Mouse (Mus musculus) monocyte, adult 2 months (primary cell): ENCODE measurements around the gene Nbea.

Experiments used
- DNase-seq, 2 experiments: peaks; one replicate each; pipeline ENCODE4 v3.0.0; 2022; ENCODE audit warnings: low spot score in 2 of 2, low read depth in 1 of 2

The Nbea gene

GRCm38 (mm10) chr3:55835207-55835606, 348.3 kb downstream of the Nbea start:
- DNase-seq: no peak

DNA sequence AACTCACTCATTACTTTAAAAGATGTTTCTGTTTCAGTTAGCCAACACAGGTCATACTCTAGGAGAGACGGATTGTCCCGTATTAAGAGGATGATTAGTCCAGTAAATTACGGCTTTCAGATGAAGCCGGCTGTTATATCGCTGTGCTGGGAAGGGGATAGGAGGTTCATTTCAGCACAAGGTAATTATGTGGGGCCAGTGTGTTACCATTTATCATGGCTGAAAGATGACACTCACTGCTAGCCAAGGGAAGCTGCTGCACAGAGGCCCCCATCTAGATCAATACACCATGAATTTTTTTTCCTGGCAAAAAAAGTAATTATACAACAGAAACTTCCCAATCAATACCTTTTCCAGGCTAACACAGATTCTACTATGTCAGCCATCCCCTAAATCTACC, 353.3 kb downstream of the Nbea start:
- no peak for DNase-seq

GRCm38 (mm10) chr3:55828481-55829256, 354.8 kb downstream of the Nbea start:
- DNase-seq: no peak

- DNase-seq: no peak
These were observed 358.6 kb downstream of the Nbea start for GRCm38 (mm10) chr3:55824864-55825263.

DNA sequence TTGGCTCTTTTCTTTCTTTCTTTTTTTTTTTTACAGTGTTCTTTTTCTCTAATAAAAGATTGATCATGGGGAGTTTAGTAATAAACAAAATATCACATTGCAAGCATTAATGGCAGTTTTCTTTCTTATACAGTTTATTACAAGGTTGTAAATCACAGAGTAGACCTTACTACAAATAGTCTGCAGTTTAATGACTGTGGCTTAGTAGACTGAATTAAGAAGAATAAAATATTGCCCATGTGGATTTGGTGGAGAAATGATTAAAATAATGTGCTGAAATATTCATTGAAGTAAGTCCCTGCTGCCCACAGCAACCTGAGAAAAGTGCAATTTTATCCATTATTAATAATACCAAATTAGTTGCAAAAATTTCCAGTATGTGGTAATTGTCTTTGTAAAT, 363.9 kb downstream of the Nbea start:
- no peak for DNase-seq

GRCm38 (mm10) chr3:55818082-55818481, 365.4 kb downstream of the Nbea start:
- DNase-seq: no peak

DNA sequence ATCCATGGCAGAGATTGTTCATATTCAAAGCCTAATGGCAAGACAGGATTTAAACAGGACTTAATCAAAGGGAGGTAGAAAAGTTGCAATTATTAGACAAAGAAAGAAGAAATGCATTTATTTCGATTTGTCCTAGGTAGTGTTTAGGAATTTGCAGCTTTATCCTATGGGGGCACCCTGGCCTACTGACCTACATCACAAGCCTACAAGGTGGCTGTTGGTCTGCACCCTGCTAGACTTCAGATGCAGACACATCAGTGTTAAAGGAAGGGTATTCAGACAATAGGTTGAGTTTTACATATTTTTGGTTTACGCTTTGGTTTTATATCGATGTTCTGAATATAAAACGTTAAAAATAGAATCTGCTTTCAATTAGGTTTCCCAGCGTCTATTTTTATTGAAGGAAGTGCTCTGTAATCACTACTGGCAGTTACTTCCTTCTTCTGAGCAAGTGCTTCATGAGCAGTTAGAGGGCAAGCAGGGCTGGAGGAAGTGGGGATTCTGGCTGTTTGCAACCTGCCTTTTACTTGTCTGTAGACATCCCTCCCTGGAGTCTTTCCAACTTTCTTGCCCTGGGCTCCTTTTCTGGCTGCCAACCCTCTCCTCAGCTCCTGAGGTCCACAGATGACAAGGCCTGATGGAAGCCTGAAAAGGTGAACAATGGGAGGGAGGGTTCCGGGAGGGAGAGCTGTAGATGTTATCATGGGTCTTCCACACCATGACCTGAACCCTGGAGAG, 366.7 kb downstream of the Nbea start:
- DNase-seq: peak in 1 of 2 experiments; percentile 2

DNA sequence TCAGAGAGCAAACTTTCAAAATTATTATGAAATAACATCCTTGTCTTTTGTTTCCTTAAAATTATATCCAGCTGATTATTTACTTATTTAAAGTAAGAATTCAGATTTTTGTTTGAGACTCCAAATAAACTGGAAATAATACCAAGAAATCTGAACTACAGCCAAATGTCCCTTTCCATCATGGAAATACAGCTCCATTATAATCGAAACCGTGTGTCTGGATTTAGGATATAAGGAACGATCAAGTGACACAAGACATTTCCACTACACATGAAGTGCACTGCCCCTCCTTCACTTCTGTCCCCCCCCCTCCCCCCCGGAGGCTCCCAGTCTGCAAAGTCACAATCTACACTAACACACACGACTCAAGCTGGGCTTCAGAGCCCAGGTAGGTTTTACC, 367.4 kb downstream of the Nbea start:
- DNase-seq: no peak

- DNase-seq: no peak
These were observed 368.4 kb downstream of the Nbea start for GRCm38 (mm10) chr3:55814993-55815625.

- no peak for DNase-seq
These were observed 388.7 kb downstream of the Nbea start for GRCm38 (mm10) chr3:55794768-55795167.

DNA sequence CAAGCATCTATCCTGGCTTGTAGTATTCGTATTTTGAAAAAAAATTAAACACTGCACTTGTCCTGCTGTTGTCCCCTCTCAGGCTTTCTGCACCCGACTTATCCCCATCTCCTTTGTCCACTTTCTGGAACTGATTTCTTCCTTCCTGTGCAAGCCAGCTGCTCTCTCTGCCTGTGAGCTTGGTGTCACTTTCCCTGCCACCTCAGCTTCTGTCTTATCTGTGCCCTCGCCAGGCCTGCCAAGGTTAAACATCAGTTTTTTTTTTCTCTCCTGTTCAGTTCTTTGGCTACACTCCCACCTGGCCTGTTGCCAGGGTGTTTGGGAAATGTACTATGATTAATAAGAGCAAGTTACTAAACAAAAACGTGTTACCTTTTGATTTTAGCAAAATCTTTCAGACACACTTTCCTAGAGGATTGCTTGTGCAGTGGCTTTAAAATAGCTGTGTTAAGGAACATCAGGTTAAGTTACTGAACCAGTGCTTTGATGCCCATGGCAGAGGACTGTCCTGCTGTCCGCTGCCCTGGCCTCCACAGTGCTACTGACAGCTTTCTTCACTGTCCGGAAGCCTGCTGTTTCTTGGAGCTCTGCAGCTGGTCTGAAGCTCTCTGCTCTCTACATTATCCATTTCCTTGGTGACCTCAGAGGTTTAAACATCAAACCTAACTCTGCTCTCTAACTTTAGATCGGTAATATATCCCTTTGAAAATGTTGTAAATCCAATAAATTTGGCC, 389.5 kb downstream of the Nbea start:
- no peak for DNase-seq

DNA sequence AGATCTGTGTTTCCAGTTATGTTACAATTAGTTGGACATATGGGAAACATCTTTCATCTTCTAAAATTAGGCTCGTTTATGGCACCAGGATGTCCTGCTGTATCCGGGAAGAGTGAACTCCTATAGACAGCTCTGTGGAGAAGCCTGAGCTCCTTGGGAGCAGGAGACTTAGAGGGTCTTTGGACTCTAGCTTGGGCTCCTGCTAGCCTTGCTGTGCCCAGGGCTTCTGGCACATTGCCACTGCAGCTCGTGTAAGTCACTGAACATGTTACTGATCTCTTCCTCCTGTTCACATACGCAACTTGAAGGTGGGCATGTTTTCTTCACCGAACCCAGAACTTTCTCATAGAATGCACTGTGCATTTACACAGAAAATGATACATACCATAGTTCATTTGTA, 391.2 kb downstream of the Nbea start:
- no peak for DNase-seq

- DNase-seq: no peak
These were observed 392.9 kb downstream of the Nbea start for GRCm38 (mm10) chr3:55790609-55791008.

DNA sequence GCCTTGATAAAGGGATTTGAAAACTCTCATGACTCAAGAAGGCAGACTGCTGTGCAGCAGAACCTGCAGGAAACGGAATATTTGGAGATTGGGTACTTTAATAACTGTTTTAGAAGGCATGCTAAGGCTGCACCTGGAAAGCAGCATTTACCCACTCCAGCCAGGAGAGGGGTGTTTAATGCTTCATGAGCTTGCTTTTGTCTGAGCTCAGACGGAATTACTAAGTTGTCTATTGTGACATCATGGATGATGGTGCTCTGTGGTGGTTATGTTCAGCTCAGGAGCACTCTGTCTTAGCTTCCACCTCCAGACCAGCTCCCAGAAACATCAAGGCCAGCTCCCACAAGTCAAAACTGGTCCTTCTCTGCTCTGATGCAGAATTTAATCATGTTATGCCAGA, 393.6 kb downstream of the Nbea start:
- DNase-seq: no peak

DNA sequence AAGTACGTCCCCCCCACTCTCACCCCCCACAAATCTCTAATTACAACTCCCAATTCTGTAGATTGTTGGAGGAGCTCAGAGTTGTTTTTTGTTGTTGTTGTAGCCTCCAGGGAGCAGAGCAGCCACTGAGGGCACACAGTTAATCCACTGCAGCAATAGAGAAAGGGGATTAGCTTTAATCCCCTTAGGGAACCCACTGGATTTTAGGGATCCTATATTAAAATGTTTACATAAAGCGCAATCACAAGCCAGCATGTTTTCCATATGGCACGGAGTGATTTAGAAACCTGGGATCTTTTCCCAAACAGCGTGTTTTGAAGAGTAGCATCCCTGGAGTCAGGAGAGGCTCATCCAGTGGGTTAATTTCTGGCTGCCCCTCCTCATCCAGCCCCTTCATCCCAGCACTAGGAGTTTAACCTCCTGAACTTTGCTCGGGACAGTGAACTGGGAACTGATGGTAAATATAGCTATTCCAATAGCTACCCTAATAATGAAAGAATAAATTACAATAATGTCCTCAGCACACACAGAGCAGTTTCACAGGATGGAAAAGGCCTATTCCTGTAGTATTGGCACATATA, 394.8 kb downstream of the Nbea start:
- no peak for DNase-seq

DNA sequence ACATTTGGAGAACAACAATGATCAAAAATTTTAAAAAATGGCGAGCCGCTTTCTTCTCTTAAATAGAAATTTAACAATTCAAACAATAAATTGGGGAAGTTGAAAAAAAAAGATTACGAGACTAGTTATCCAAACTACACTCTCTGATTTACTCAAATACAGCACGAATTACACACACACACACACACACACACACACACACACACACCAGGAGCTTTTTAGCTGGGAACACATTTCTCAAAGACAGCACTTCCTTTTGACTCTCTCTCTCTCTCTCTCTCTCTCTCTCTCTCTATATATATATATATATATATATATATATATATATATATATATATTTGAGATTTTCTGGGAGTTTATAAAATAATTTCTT, 395.3 kb downstream of the Nbea start:
- DNase-seq: no peak

- DNase-seq: no peak
These were observed 395.9 kb downstream of the Nbea start for GRCm38 (mm10) chr3:55787487-55788213.

- no peak for DNase-seq
These were observed 396.5 kb downstream of the Nbea start for GRCm38 (mm10) chr3:55786835-55787486.

GRCm38 (mm10) chr3:55785981-55786725, 397.3 kb downstream of the Nbea start:
- no peak for DNase-seq
